Mouse (Mus musculus) left cerebral cortex, adult 6 months (tissue): ENCODE data around the gene Vmn2r78. TPM values are rescaled to one million over a fixed set of nuclear protein-coding genes. Genes with fewer than 3 reads are reported as not detected.

ENCODE experiments used
- long read RNA-seq, 2 experiments: library from polyadenylated mRNA; unstranded; transcript quantifications; one replicate each; pipeline ENCODE4 v2.0.0; 2019 to 2020
- polyA plus RNA-seq: library from polyadenylated mRNA; unstranded; fragments of <200 nt; fragmentation: Nextera tagmentation; gene quantifications from 2 replicates; pipeline ENCODE4 v1.2.3, GENCODE M21; 2021

Gene Vmn2r78
- polyA plus RNA-seq, result not detected in 2 replicates
- long read RNA-seq, experiment 1, result 0 reads
- long read RNA-seq, experiment 2, result 0 reads

DNA sequence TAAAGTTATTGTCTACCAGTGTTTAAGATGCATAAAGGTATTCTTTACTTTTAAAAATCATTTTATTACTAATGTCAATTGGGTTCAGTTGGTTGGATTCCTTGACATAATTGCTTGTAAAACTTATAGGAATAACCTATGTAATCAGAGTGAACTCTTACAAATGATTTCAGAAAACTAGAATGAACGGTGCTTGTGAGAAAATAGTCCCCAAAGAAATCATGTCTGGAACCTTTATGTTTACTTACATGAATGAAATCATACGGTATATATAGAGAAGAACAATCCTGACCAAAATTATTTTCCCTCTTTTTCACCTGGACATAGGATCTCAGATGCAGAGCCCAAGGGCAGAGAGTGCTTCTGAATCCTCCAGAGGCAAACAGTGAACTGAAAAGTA lies at the start of gene Vmn2r78:
Gene Vmn2r78, plus strand, starts transcription at position 301 of the 400 bp plus-strand sequence.

DNA sequence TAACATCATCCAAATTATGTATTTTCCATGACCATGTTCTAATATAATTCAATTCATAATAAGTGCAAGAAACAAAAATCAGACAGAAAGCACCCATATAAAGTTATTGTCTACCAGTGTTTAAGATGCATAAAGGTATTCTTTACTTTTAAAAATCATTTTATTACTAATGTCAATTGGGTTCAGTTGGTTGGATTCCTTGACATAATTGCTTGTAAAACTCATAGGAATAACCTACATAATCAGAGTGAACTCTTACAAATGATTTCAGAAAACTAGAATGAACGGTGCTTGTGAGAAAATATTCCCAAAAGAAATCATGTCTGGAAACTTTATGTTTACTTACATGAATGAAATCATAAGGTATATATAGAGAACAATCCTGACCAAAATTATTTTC lies 80.9 kb downstream of the Vmn2r78 start, which contains the start of gene Vmn2r79:
Gene Vmn2r79, plus strand, starts transcription at position 301 of the 400 bp plus-strand sequence.

Other genes with a start within 250 kb of the Vmn2r78 start
- not detected in 2 replicates for gene Olfr292, start 226.8 kb upstream of the Vmn2r78 start, polyA plus RNA-seq
- 2.2 and 3.0 TPM in 2 replicates for gene Folh1, start 139.2 kb upstream of the Vmn2r78 start, polyA plus RNA-seq
- not detected in 2 replicates for gene Vmn2r77, start 120.1 kb upstream of the Vmn2r78 start, polyA plus RNA-seq
- gene Vmn2r79, start 81.0 kb downstream of the Vmn2r78 start, polyA plus RNA-seq, result 0.03 TPM in 1 of 2 replicates, not detected in the other